Mouse (Mus musculus): Measurements from ENCODE around the gene Ppp1r15a. TPM values are rescaled to one million over a fixed set of nuclear protein-coding genes. Genes with fewer than 3 reads are reported as not detected.

Gene Ppp1r15a
- polyA plus RNA-seq, 1 experiment from 2014 or later = 21.6 TPM

GRCm38 (mm10) chr7:45509912-45510787, 15.9 kb downstream of the Ppp1r15a start, which contains the start of gene Nucb1:
Gene Nucb1, minus strand, starts transcription at chr7:45510406.
- Histone ChIP-seq H3K9me3 (ENCODE audit: control insufficient read depth, low read length) (no peaks in the 10 kb centered on the region), H3K4me2 (replicated peaks; ENCODE audit: low read depth) (peak within 1 kb of the TSS; percentile 92), H3K9ac (ENCODE audit: low read length) (peak within 1 kb of the TSS; percentile 86), H3K27me3 (ENCODE audit: control insufficient read depth, insufficient read depth, low read length) (no peaks in the 10 kb centered on the region), H3K36me3 (ENCODE audit: control insufficient read depth, insufficient read depth, low read length) (peaks cover 2% of the 10 kb centered on the region; the same call in 1 of the 2 replicates), H3K4me1 (replicated peaks; ENCODE audit: control insufficient read depth, insufficient read depth) (peaks cover 6% of the 10 kb centered on the region; the same call in 1 of the 2 replicates), H3K27ac (replicated peaks) (peak within 1 kb of the TSS; percentile 94), H3K4me3 (ENCODE audit: low read depth, low read length) (peak within 1 kb of the TSS; percentile 77)
- DNase-seq (ENCODE audit: low spot score) (peak; percentile 92), ATAC-seq (ENCODE audit: low FRiP score, low TSS enrichment) (peak; percentile 85)
- WGBS = under 1% methylated on average over 44 of the region's 44 CpGs
- TF ChIP-seq EP300 (optimal IDR thresholded peaks at IDR 0.05) = peak; percentile 54
- no peak for TF ChIP-seq CTCF (IDR thresholded peaks at IDR 0.05; ENCODE audit: low read depth)

GRCm38 (mm10) chr7:45509181-45509882, 16.7 kb downstream of the Ppp1r15a start:
- TF ChIP-seq EP300 (optimal IDR thresholded peaks at IDR 0.05) (no peak), CTCF (IDR thresholded peaks at IDR 0.05; ENCODE audit: low read depth) (no peak)
- H3K27ac ChIP-seq (replicated peaks) = peak overlapping the region; percentile 94
- H3K36me3 ChIP-seq (ENCODE audit: control insufficient read depth, insufficient read depth, low read length) = peaks cover 2% of the 10 kb centered on the region; the same call in 1 of the 2 replicates
- WGBS = 20% methylated on average over 19 of the region's 19 CpGs
- peak overlapping the region; percentile 77 for H3K4me3 ChIP-seq (ENCODE audit: low read depth, low read length)
- no peaks in the 10 kb centered on the region for H3K9me3 ChIP-seq (ENCODE audit: control insufficient read depth, low read length)
- peak overlapping the region; percentile 86 for H3K9ac ChIP-seq (ENCODE audit: low read length)
- peak; percentile 9; the same call in 1 of the 2 replicates for ATAC-seq (ENCODE audit: low FRiP score, low TSS enrichment)
- H3K4me1 ChIP-seq (replicated peaks; ENCODE audit: control insufficient read depth, insufficient read depth) = peaks cover 6% of the 10 kb centered on the region; the same call in 1 of the 2 replicates
- H3K4me2 ChIP-seq (replicated peaks; ENCODE audit: low read depth) = peak overlapping the region; percentile 92
- DNase-seq (ENCODE audit: low spot score) = no peak
- H3K27me3 ChIP-seq (ENCODE audit: control insufficient read depth, insufficient read depth, low read length) = no peaks in the 10 kb centered on the region

- peak overlapping the region; percentile 94 for H3K27ac ChIP-seq (replicated peaks)
- H3K9ac ChIP-seq (ENCODE audit: low read length) = no peak overlapping the region
- peak overlapping the region; percentile 92; the same call in 1 of the 2 replicates for H3K4me2 ChIP-seq (replicated peaks; ENCODE audit: low read depth)
- H3K27me3 ChIP-seq (ENCODE audit: control insufficient read depth, insufficient read depth, low read length) = no peaks in the 10 kb centered on the region
- H3K36me3 ChIP-seq (ENCODE audit: control insufficient read depth, insufficient read depth, low read length) = peaks cover 2% of the 10 kb centered on the region; the same call in 1 of the 2 replicates
- TF ChIP-seq EP300 (optimal IDR thresholded peaks at IDR 0.05) = no peak
- TF ChIP-seq CTCF (IDR thresholded peaks at IDR 0.05; ENCODE audit: low read depth) = no peak
- no peak overlapping the region for H3K4me3 ChIP-seq (ENCODE audit: low read depth, low read length)
- ATAC-seq (ENCODE audit: low FRiP score, low TSS enrichment) (peak; percentile 19; the same call in 1 of the 2 replicates), DNase-seq (ENCODE audit: low spot score) (no peak)
- WGBS = 79% methylated on average over 6 of the region's 6 CpGs
- H3K4me1 ChIP-seq (replicated peaks; ENCODE audit: control insufficient read depth, insufficient read depth) = peaks cover 6% of the 10 kb centered on the region; the same call in 1 of the 2 replicates
- no peaks in the 10 kb centered on the region for H3K9me3 ChIP-seq (ENCODE audit: control insufficient read depth, low read length)
These were observed 17.5 kb downstream of the Ppp1r15a start for GRCm38 (mm10) chr7:45508561-45508960.

GRCm38 (mm10) chr7:45507583-45507982, 18.5 kb downstream of the Ppp1r15a start:
- H3K27ac ChIP-seq (replicated peaks) = peak overlapping the region; percentile 58
- H3K4me1 ChIP-seq (replicated peaks; ENCODE audit: control insufficient read depth, insufficient read depth) = peaks cover 6% of the 10 kb centered on the region; the same call in 1 of the 2 replicates
- no peaks in the 10 kb centered on the region for H3K27me3 ChIP-seq (ENCODE audit: control insufficient read depth, insufficient read depth, low read length)
- WGBS = 77% methylated on average over 6 of the region's 6 CpGs
- TF ChIP-seq EP300 (optimal IDR thresholded peaks at IDR 0.05) (no peak), CTCF (IDR thresholded peaks at IDR 0.05; ENCODE audit: low read depth) (no peak)
- DNase-seq (ENCODE audit: low spot score) (peak; percentile 77), ATAC-seq (ENCODE audit: low FRiP score, low TSS enrichment) (peak; percentile 60)
- no peak overlapping the region for H3K4me2 ChIP-seq (replicated peaks; ENCODE audit: low read depth)
- H3K36me3 ChIP-seq (ENCODE audit: control insufficient read depth, insufficient read depth, low read length) = peaks cover 4% of the 10 kb centered on the region
- H3K9me3 ChIP-seq (ENCODE audit: control insufficient read depth, low read length) = no peaks in the 10 kb centered on the region
- no peak overlapping the region for H3K4me3 ChIP-seq (ENCODE audit: low read depth, low read length)
- no peak overlapping the region for H3K9ac ChIP-seq (ENCODE audit: low read length)

- ATAC-seq (ENCODE audit: low FRiP score, low TSS enrichment) (no peak), DNase-seq (ENCODE audit: low spot score) (no peak)
- no peak for TF ChIP-seq CTCF (IDR thresholded peaks at IDR 0.05; ENCODE audit: low read depth)
- no peak for TF ChIP-seq EP300 (optimal IDR thresholded peaks at IDR 0.05)
- H3K4me3 ChIP-seq (ENCODE audit: low read depth, low read length) = no peak overlapping the region
- no peaks in the 10 kb centered on the region for H3K4me1 ChIP-seq (replicated peaks; ENCODE audit: control insufficient read depth, insufficient read depth)
- 96% methylated on average over 6 of the region's 6 CpGs for WGBS
- H3K27me3 ChIP-seq (ENCODE audit: control insufficient read depth, insufficient read depth, low read length) = no peaks in the 10 kb centered on the region
- H3K36me3 ChIP-seq (ENCODE audit: control insufficient read depth, insufficient read depth, low read length) = peaks cover 31% of the 10 kb centered on the region
- H3K9me3 ChIP-seq (ENCODE audit: control insufficient read depth, low read length) = no peaks in the 10 kb centered on the region
- H3K27ac ChIP-seq (replicated peaks) = no peak overlapping the region
- H3K9ac ChIP-seq (ENCODE audit: low read length) = no peak overlapping the region
- H3K4me2 ChIP-seq (replicated peaks; ENCODE audit: low read depth) = no peak overlapping the region
These were observed 27.6 kb downstream of the Ppp1r15a start for GRCm38 (mm10) chr7:45498427-45498826.
